Comparison of ENCODE assay signal across 21 mouse cellular contexts in genomic region chr14:32726864-32727263, GRCm38 (mm10). TPM values are rescaled to one million over a fixed set of nuclear protein-coding genes. Genes with fewer than 3 reads are reported as not detected.
DNase-seq lines count a peak whose midpoint lies in the region; ATAC-seq and TF ChIP-seq lines count a peak whose summit lies in the region.
"Had no signal": no experiment of that assay in that cellular context is flagged by ENCODE, and none has a peak within 500 bp of the region (broad histone marks: within the 10 kb centered on the region; RNA-seq: fewer than 3 reads in every experiment).

No protein-coding gene starts in this region.

- TF ChIP-seq POLR2A in liver, adult 2 months (IDR thresholded peaks at IDR 0.05; ENCODE audit: extremely low read depth, insufficient read depth, low read length) = no peak

- DNase-seq in liver, adult 2 months (ENCODE audit: extremely low read depth, low read depth, low spot score) = peak; percentile 64
- no peak for DNase-seq in liver, embryonic 11.5 days (ENCODE audit: low spot score)
- no peak for DNase-seq in liver, postnatal 0 days
- DNase-seq in liver = no peak
- DNase-seq: adrenal gland, adult 2 months; adrenal gland, adult 8-10 months; adrenal gland, postnatal 10 days; adrenal gland, postnatal 14 days; adrenal gland, postnatal 25 days; adrenal gland, postnatal 36 days; B cell, adult 2 months; cerebellum, adult 11 months; cerebellum, adult 11-12 months; cerebellum, adult 18-20 months had no signal

- TF ChIP-seq EP300 in liver, postnatal 0 days (IDR thresholded peaks at IDR 0.05; ENCODE audit: low read depth) = no peak

- H3K4me3 ChIP-seq in liver, adult 2 months (ENCODE audit: insufficient read depth, low read depth, low read length) = no peak overlapping the region
- H3K4me3 ChIP-seq in liver, embryonic 11.5 days (ENCODE audit: low read depth, low read length) = no peak overlapping the region
- no peak overlapping the region for H3K4me3 ChIP-seq in liver, postnatal 0 days (ENCODE audit: low read depth, low read length)

- no peak for TF ChIP-seq CTCF in liver, adult 2 months (IDR thresholded peaks at IDR 0.05; ENCODE audit: low read depth, low read length)
- no peak for TF ChIP-seq CTCF in liver, postnatal 0 days (IDR thresholded peaks at IDR 0.05; ENCODE audit: low read depth)

- ATAC-seq in liver, embryonic 11.5 days (replicated peaks; ENCODE audit: low FRiP score) = no peak
- peak; percentile 62; the same call in 1 of the 2 replicates for ATAC-seq in liver, postnatal 0 days
- ATAC-seq: activated CD4-positive, CD25-positive, alpha-beta regulatory T cell, adult 4 months; CD4-positive, CD25-positive, alpha-beta regulatory T cell, adult 4 months; Patski had no signal

- H3K4me2 ChIP-seq in liver, embryonic 11.5 days = no peak overlapping the region
- H3K4me2 ChIP-seq in liver, postnatal 0 days (ENCODE audit: low read depth, low read length) = no peak overlapping the region

- H3K9me3 ChIP-seq in liver, embryonic 11.5 days (ENCODE audit: control insufficient read depth, low read length) = no peaks in the 10 kb centered on the region
- no peaks in the 10 kb centered on the region for H3K9me3 ChIP-seq in liver, postnatal 0 days (ENCODE audit: low read length)

- H3K27ac ChIP-seq in liver, adult 2 months (replicated peaks; ENCODE audit: insufficient read depth, low read depth, low read length) = no peak overlapping the region
- H3K27ac ChIP-seq in liver, embryonic 11.5 days (ENCODE audit: low read depth, low read length) = no peak overlapping the region
- H3K27ac ChIP-seq in liver, postnatal 0 days (ENCODE audit: low read depth) = no peak overlapping the region

- no peaks in the 10 kb centered on the region for H3K79me2 ChIP-seq in liver, adult 2 months (ENCODE audit: control insufficient read depth, insufficient read depth, low read length)

- H3K9ac ChIP-seq in liver, adult 2 months (ENCODE audit: low read depth, low read length) = no peak overlapping the region
- H3K9ac ChIP-seq in liver, embryonic 11.5 days (ENCODE audit: low read depth, low read length) = no peak overlapping the region
- no peak overlapping the region for H3K9ac ChIP-seq in liver, postnatal 0 days (replicated peaks)

- H3K27me3 ChIP-seq in liver, adult 2 months (ENCODE audit: control insufficient read depth, insufficient read depth, low read length) = 0 out of 2 replicates have a peak, but pooled peaks cover 3% of the 10 kb centered on the region
- no peaks in the 10 kb centered on the region for H3K27me3 ChIP-seq in liver, embryonic 11.5 days (replicated peaks; ENCODE audit: control insufficient read depth, insufficient read depth, low read length)
- H3K27me3 ChIP-seq in liver, postnatal 0 days (ENCODE audit: insufficient read depth, low read length) = no peaks in the 10 kb centered on the region
- H3K27me3 ChIP-seq: CH12.LX, Patski had no signal

- H3K4me1 ChIP-seq in liver, adult 2 months (ENCODE audit: control insufficient read depth, insufficient read depth, low read length) = no peaks in the 10 kb centered on the region
- no peaks in the 10 kb centered on the region for H3K4me1 ChIP-seq in liver, embryonic 11.5 days (replicated peaks; ENCODE audit: control insufficient read depth, insufficient read depth, low read length)
- no peaks in the 10 kb centered on the region; the same call in 1 of the 2 replicates for H3K4me1 ChIP-seq in liver, postnatal 0 days (ENCODE audit: insufficient read depth)

- H3K36me3 ChIP-seq in liver, adult 2 months (ENCODE audit: control insufficient read depth, insufficient read depth, low read length) = no peaks in the 10 kb centered on the region
- no peaks in the 10 kb centered on the region for H3K36me3 ChIP-seq in liver, embryonic 11.5 days (ENCODE audit: control insufficient read depth, insufficient read depth, low read length)
- H3K36me3 ChIP-seq in liver, postnatal 0 days (replicated peaks; ENCODE audit: insufficient read depth, low read length) = no peaks in the 10 kb centered on the region
- H3K36me3 ChIP-seq: G1E had no signal

RNA-seq across cellular contexts. Expression of gene 3425401B19Rik, which starts 41.8 kb away (rescaled TPM):
- 0.09 TPM in 1 of 2 replicates, not detected in the other for total RNA-seq in liver, adult 2 months (2014; rRNA removed)
- not detected in 2 replicates for polyA plus RNA-seq in liver, adult 2 months (2012; rRNA removed)
- polyA plus RNA-seq in liver, embryonic 11.5 days (2014; fragmentation: Nextera tagmentation; extraction: Ambion mirVana) = not detected in 2 replicates
- polyA plus RNA-seq in liver, postnatal 0 days (2015; fragmentation: Nextera tagmentation; extraction: Ambion mirVana) = 0.12 and 0.14 TPM in 2 replicates
- total RNA-seq: adrenal gland, adult 2 months; MEL had no signal
- polyA plus RNA-seq: activated CD4-positive, CD25-positive, alpha-beta regulatory T cell, adult 4 months; CD4-positive, CD25-positive, alpha-beta regulatory T cell, adult 4 months; G1E; Patski had no signal

RNA-seq across cellular contexts. Expression of gene Tmem273, which starts 58.9 kb away (rescaled TPM):
- 1.4 and 2.0 TPM in 2 replicates for total RNA-seq in liver, adult 2 months (2014; rRNA removed)
- polyA plus RNA-seq in liver, adult 2 months (2012; rRNA removed) = 0.52 and 1.3 TPM in 2 replicates
- 1.7 and 1.8 TPM in 2 replicates for polyA plus RNA-seq in liver, embryonic 11.5 days (2014; fragmentation: Nextera tagmentation; extraction: Ambion mirVana)
- 0.92 and 1.1 TPM in 2 replicates for polyA plus RNA-seq in liver, postnatal 0 days (2015; fragmentation: Nextera tagmentation; extraction: Ambion mirVana)
- total RNA-seq: ES-E14, G1E, MEL had no signal
- polyA plus RNA-seq: G1E, Patski had no signal
